Mouse (Mus musculus) CH12.LX (cell line): ENCODE measurements at regions not wholly inside any gene's neighbourhood (a gene's known extent, or its start where the extent isn't known, plus 50 kb on each side); places are given as distances from the start of the nearest gene placed in this dataset.
"Not testable (repeated sequence)": the region's sequence is repeated elsewhere in the genome, so short reads cannot be mapped to it uniquely, and the experiment has no call there.

Source experiments
- CHD2 ChIP-seq: IDR thresholded peaks from 2 replicates; pipeline ENCODE4 v1.6.1; 2011; ENCODE audit warnings: low read length, improper control_type of control experiment
- MXI1 ChIP-seq: IDR thresholded peaks from 2 replicates; pipeline ENCODE4 v1.6.1; 2011; ENCODE audit warnings: mild to moderate bottlenecking, low read depth, low read length, improper control_type of control experiment
- POLR2A ChIP-seq: IDR thresholded peaks from 2 replicates; pipeline ENCODE4 v1.6.1; 2011; ENCODE audit warnings: low read depth, mild to moderate bottlenecking, improper control_type of control experiment, low read length

DNA sequence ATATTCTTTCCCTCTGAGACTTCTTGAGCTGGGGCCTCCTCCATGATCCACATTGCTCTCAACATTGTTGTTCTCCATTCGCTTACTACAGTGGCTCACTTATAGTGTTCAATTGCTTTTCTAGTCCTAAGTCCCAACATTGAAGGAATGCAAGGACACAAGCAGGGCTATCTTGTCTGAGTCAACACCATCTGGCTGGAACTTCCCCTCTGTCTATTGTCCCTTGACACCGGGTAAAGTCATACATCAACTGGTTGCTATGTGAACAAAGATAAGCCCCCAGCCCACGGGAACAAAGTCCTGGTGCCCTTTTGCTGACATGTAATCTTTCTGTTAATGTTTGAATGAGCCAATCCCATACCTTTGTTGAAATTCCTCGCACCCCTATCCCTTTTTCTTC is 129.2 kb upstream of the Tmem229a start:
- not testable (repeated sequence) for TF ChIP-seq CHD2, MXI1, POLR2A
